Mouse (Mus musculus): ENCODE measurements around the gene Gm10842. TPM values are rescaled to one million over a fixed set of nuclear protein-coding genes. Genes with fewer than 3 reads are reported as not detected.

Gene Gm10842
- polyA plus RNA-seq, 1 experiment from 2014 or later: not detected

DNA sequence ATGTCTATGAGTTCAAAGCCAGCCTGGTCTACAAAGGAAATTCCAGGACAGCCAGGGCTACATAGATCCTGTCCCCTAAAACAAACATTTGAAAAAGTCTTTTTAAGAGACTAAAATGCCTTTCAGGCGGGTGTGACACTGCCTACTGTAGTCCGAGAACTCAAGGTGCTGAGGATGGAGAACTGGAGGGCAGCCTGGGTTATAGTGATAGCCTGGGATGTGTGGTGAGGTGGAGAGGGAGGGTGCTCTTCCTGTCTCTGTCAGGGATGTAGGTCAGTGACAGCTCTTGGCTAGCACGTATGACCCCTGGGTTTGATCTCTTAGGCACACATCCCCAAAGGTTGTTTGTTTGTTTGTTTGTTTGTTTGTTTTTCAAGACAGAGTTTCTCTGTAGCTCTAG is 2.6 kb upstream of the Gm10842 start:
- Histone ChIP-seq H3K27me3 (ENCODE audit: insufficient read depth, poor library complexity, severe bottlenecking) (no peaks in the 10 kb centered on the region), H3K4me1 (replicated peaks) (no peaks in the 10 kb centered on the region), H3K36me3 (peaks cover 26% of the 10 kb centered on the region), H3K9me3 (no peaks in the 10 kb centered on the region), H3K4me3 (no peak overlapping the region), H3K27ac (no peak overlapping the region)
- WGBS: 82% methylated on average over 3 of the region's 3 CpGs
- DNase-seq (ENCODE audit: low spot score): no peak

DNA sequence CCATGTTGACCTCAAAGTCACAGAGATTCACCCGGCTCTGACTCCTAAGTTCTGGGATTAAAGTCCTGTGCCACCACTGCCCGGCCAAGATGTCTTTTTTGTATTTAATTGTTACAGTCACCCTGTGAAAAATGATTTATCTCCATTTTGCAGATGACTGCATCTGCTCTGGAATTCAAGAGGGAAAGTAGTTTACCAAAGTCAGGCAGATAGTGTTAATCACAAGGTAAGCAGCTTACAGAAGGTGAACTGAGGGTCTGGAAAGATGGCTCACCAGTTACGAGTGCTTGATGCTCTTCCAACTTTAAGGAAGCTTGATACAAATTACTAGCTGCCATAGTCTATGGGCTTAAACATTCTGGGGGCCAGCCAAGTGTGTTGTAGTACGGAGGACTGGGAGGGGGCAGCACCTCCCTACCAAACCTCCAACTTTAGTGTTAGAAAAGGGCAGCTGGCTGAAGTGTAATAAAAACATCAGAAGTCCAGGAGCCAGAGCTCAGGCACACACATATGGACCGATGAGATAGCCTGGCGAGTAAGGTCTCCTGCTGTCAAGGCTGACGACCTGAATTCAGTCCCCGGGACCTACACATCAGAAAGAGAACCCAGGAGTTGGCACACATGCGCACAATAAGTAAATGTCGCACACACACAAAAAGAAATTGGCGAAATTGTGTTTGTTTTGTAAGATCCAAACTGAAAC is 2.0 kb upstream of the Gm10842 start:
- Histone ChIP-seq H3K4me3 (no peak overlapping the region), H3K27me3 (ENCODE audit: insufficient read depth, poor library complexity, severe bottlenecking) (no peaks in the 10 kb centered on the region), H3K9me3 (no peaks in the 10 kb centered on the region), H3K36me3 (peaks cover 21% of the 10 kb centered on the region), H3K4me1 (replicated peaks) (no peaks in the 10 kb centered on the region), H3K27ac (no peak overlapping the region)
- no peak for DNase-seq (ENCODE audit: low spot score)
- WGBS: 83% methylated on average over 11 of the region's 11 CpGs

DNA sequence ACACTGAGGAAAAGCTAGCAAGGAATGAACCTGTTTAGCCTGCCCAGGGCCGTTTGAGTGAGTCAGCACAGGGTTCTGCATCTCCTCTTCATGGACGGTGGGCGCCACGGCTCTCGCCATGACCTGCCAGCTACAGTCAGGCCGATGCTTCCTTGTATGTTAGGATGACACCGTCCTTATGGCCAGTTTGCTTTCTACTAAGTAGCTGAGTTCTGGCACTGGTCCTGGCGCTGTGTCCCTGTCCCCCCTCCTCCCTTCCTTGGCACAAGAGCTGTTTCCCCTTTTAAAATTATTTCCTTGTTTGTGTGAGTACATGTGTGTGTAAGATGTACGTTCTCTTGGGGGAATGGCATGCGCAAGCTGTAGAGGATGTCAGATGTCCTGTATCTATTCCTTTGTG is 1.5 kb upstream of the Gm10842 start:
- Histone ChIP-seq H3K4me1 (replicated peaks) (no peaks in the 10 kb centered on the region), H3K4me3 (no peak overlapping the region), H3K9me3 (no peaks in the 10 kb centered on the region), H3K36me3 (peaks cover 15% of the 10 kb centered on the region), H3K27me3 (ENCODE audit: insufficient read depth, poor library complexity, severe bottlenecking) (peaks cover 1% of the 10 kb centered on the region; the same call in 1 of the 2 replicates), H3K27ac (no peak overlapping the region)
- WGBS: 92% methylated on average over 10 of the region's 10 CpGs
- no peak for DNase-seq (ENCODE audit: low spot score)

DNA sequence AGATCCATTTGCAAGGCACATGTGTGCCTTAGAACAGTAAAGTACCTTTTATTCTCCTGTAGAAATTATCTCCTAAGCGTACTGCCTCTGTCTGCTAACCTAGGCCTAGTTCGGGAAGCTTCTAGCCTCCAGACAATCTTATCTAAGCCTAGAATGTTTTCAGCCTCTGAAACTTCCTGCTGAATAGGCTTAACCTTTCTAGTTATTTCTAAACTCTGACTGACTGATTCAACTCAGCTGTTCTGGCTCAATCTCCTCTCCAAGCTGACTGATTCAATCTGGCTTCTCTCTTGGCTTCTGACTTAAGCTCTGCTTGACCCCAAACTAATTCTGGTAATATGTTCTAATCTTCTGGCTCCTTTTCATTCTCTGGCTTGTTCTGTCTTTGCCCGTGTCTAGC is 2.7 kb downstream of the Gm10842 start:
- H3K9me3 ChIP-seq: no peaks in the 10 kb centered on the region
- H3K4me1 ChIP-seq (replicated peaks): peaks cover 28% of the 10 kb centered on the region
- H3K27me3 ChIP-seq (ENCODE audit: insufficient read depth, poor library complexity, severe bottlenecking): peaks cover 8% of the 10 kb centered on the region
- no peaks in the 10 kb centered on the region for H3K36me3 ChIP-seq
- 85% methylated on average over 3 of the region's 3 CpGs for whole genome bisulfite sequencing
- no peak overlapping the region for H3K4me3 ChIP-seq
- DNase-seq (ENCODE audit: low spot score): no peak
- H3K27ac ChIP-seq: no peak overlapping the region

DNA sequence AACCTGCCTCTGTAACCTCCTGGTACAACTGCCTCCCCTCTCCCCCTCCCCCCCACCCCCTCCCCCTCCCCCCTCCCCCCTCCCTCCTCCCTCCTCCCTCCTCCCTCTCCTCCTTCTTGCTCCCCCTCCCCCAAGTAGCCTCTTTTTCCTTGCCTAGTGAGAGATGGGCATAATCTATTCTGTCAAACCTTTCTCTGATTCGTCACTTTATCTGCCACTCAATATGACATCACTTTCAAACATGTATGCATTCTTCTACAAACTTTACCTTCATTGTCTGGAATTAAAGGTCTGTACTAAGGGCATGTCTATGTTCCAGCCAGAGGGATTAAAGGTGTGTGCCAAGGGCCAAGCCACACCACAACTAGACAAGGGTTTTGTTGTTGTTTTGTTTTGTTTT is 3.1 kb downstream of the Gm10842 start:
- Histone ChIP-seq H3K4me3 (no peak overlapping the region), H3K36me3 (no peaks in the 10 kb centered on the region), H3K9me3 (no peaks in the 10 kb centered on the region), H3K27me3 (ENCODE audit: insufficient read depth, poor library complexity, severe bottlenecking) (peaks cover 8% of the 10 kb centered on the region), H3K4me1 (replicated peaks) (peaks cover 28% of the 10 kb centered on the region), H3K27ac (no peak overlapping the region)
- DNase-seq (ENCODE audit: low spot score): no peak
- WGBS: 94% methylated on average over 1 of the region's 1 CpGs

DNA sequence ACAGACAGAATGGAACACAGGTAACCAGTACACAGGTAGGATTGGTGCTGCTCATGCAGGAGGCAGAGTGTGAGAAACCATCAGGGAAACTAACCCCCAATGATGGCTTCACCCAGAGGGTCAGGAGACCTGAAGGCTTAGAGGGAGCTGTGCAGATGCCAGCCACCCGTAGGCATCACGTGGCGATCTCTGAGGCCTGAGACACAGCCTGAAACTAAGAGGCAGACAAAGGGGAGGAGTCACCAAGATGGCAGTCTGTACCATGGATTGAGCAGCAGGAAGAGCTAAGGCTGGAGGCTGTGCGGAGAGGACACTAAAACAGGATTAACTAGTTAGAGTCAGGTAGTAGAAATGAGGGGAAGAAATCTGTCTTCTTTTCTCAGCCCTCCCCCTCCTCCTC is 4.0 kb downstream of the Gm10842 start:
- peaks cover 32% of the 10 kb centered on the region for H3K4me1 ChIP-seq (replicated peaks)
- peaks cover 8% of the 10 kb centered on the region for H3K27me3 ChIP-seq (ENCODE audit: insufficient read depth, poor library complexity, severe bottlenecking)
- H3K36me3 ChIP-seq: no peaks in the 10 kb centered on the region
- H3K4me3 ChIP-seq: no peak overlapping the region
- H3K9me3 ChIP-seq: no peaks in the 10 kb centered on the region
- WGBS: 65% methylated on average over 4 of the region's 4 CpGs
- no peak overlapping the region for H3K27ac ChIP-seq
- no peak for DNase-seq (ENCODE audit: low spot score)

DNA sequence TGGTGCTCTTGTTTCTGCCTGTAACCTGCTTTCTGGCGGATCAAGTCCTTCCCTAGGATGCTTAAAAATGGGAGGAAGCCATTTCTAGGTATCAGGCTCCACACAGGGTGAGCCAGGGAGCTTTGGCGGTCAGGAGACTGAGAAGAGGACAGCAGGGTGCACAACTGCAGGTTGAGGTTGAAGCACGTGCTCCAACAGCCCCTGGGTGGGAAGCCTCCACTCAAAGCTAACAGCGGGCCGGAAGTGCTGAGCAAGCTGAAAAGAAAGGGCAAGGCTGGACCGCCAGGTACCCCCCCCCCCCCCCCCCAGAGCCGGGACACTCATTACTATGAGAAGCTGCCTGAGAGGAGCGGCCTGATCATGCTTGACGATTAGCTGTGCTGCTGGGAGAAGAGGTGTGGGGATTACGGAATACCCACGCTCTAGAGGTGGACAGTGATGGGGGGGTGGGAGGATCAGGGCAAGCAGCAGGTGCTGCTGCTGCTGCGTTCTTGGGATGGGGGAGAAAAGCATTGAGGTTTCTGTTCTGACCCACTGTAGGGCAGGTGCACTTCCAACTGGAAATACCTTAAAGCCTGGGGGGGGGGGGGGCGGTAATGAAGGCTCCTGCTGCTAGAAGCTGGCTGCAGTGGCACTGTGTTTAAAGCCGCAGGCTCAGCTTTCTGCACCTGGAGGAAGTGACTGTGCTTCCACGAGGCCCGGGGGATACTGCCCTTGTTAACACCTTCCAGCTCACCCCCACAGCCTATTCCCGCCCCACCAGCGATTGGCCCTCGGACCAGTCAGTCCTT is 4.7 kb downstream of the Gm10842 start:
- H3K9me3 ChIP-seq: no peaks in the 10 kb centered on the region
- H3K27me3 ChIP-seq (ENCODE audit: insufficient read depth, poor library complexity, severe bottlenecking): peaks cover 8% of the 10 kb centered on the region
- H3K27ac ChIP-seq: no peak overlapping the region
- H3K4me1 ChIP-seq (replicated peaks): peaks cover 32% of the 10 kb centered on the region
- peak; percentile 9 for DNase-seq (ENCODE audit: low spot score)
- whole genome bisulfite sequencing: 29% methylated on average over 18 of the region's 19 CpGs
- 0 out of 2 replicates have a peak overlapping the region, but pooled peaks have one; percentile 27 for H3K4me3 ChIP-seq
- no peaks in the 10 kb centered on the region for H3K36me3 ChIP-seq

DNA sequence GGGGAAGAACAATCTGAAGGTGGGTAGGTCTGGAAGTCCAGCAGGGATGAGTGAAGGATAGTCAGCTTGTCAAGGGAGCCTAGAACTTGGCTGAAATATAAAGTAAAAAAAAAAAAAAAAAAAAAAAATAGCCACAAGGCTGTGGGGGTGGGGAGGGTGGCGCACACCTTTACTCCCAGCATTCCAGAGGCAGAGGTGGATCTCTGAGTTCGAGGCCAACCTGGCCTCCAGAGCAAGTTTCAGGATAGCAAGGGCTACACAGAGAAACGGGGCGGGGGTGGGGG is 5.3 kb downstream of the Gm10842 start:
- 57% methylated on average over 1 of the region's 4 CpGs for WGBS
- Histone ChIP-seq H3K27ac (no peak overlapping the region), H3K36me3 (no peaks in the 10 kb centered on the region), H3K27me3 (ENCODE audit: insufficient read depth, poor library complexity, severe bottlenecking) (peaks cover 10% of the 10 kb centered on the region), H3K4me1 (replicated peaks) (peaks cover 32% of the 10 kb centered on the region), H3K4me3 (no peak overlapping the region), H3K9me3 (no peaks in the 10 kb centered on the region)
- DNase-seq (ENCODE audit: low spot score): no peak

DNA sequence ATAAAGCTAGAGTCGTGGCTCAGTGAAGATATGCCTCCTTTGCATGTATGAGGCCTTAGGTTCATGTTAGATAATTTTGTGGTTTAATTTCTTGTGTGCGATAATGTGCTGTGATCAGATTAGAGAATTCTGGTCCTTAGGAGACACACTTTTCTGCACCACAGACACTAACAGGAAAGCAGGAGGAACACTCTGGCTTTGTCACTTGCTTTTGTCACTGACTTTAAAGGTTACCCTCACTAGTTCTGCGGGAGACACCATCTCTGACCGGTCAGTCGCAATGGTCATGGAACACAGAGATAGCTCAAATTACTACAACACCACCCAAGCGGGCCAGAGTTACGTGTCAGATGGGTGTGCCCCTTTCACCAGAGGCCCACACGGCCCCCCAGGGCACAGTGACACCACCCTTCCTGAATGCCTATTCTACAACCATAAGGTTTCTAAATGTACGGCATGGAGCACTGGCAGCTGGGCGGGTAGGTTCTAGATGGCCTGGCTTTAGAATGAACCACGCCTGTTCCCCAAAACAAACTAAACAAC is 5.7 kb downstream of the Gm10842 start:
- DNase-seq (ENCODE audit: low spot score): no peak
- H3K4me1 ChIP-seq (replicated peaks): peaks cover 32% of the 10 kb centered on the region
- no peak overlapping the region for H3K27ac ChIP-seq
- H3K36me3 ChIP-seq: no peaks in the 10 kb centered on the region
- H3K27me3 ChIP-seq (ENCODE audit: insufficient read depth, poor library complexity, severe bottlenecking): peaks cover 14% of the 10 kb centered on the region
- 72% methylated on average over 11 of the region's 11 CpGs for WGBS
- H3K4me3 ChIP-seq: no peak overlapping the region
- H3K9me3 ChIP-seq: no peaks in the 10 kb centered on the region

DNA sequence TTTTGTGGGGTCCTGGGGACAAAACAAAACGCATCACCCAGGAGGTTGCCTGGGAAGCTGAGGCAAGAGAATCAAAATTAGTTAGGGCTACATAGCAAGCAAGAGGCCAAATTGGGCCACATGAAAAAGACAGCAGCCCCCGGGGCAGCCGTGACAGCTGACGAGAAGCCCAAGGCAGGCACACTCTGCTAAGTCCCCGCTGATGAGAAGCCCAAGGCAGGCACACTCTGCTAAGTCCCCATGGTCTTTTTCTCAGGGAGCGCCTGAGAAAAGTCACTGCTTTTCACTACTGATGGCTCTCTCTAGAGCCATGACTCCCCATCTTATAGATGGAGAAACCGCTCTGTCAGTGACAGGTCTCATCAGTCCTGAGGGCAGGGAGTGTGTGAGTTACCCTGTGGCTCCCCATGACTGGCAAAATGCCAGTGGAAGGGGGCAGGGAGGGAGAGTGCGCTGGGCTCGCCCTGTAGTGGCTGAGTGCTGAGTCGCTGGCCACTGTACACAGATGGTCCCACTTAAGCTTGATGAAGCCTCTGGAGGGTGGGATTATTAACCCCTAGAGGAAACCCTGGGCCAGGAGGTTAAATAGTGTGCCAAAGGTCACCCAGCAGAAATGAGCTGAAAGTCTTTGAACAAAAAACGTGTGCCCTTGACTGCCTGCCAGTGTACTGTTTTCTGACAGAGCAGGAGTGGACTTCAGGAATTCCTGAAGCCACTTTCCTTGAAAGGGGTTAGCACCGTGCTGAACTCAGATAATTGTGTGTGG is 6.6 kb downstream of the Gm10842 start:
- Histone ChIP-seq H3K9me3 (no peaks in the 10 kb centered on the region), H3K4me1 (replicated peaks) (peaks cover 32% of the 10 kb centered on the region), H3K36me3 (no peaks in the 10 kb centered on the region), H3K4me3 (no peak overlapping the region), H3K27me3 (ENCODE audit: insufficient read depth, poor library complexity, severe bottlenecking) (peaks cover 14% of the 10 kb centered on the region), H3K27ac (peak overlapping the region; percentile 26; the same call in 1 of the 2 replicates)
- WGBS: 31% methylated on average over 12 of the region's 12 CpGs
- DNase-seq (ENCODE audit: low spot score): peak; percentile 64

DNA sequence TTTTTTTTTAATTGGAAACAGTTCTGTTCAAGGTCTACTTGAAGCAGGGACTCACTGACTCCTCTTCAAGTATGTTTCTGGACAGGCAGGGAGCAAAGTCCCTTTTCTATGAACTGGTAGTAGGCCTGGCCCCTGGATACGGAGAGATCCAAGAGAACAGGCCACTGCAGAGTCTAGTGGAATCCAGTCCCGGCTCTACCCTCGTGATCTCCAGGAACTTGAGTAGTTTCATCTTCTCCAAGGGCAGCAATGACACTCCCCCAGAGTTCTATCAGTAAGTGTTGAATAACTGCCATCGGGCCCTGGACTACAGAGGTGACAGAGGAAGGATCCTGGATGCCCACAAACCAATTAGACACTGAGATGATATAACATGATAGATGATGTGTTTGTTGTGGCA is 9.2 kb downstream of the Gm10842 start:
- Histone ChIP-seq H3K4me1 (replicated peaks) (peaks cover 32% of the 10 kb centered on the region), H3K27me3 (ENCODE audit: insufficient read depth, poor library complexity, severe bottlenecking) (peaks cover 6% of the 10 kb centered on the region; the same call in 1 of the 2 replicates), H3K9me3 (no peaks in the 10 kb centered on the region), H3K27ac (no peak overlapping the region), H3K4me3 (no peak overlapping the region), H3K36me3 (no peaks in the 10 kb centered on the region)
- no peak for DNase-seq (ENCODE audit: low spot score)
- WGBS: 74% methylated on average over 4 of the region's 4 CpGs

DNA sequence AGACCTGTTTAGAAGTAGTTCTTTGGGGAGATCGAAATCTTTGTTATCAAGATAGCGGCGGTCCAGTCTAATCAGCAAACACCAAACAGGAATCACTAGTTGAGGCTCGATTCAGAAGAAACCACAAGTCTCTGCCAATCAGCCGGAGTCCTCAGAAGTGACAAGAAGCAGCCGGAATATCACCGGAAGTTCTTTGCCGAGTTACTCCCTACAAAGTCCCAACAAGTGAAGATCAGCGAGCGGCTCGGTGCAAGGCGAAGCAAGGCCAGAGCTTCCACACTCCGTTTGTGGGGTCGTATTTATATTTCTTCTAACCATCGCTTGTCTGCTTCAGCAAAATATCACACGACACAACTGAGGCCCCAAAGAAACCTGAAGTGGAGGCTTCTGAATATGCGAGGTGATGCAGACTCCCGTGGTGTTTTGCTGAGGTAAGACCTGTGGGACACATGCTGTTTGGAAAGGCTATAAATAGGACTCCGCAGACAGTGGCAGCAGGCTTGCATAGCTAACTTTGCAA is 10.1 kb downstream of the Gm10842 start:
- H3K27me3 ChIP-seq (ENCODE audit: insufficient read depth, poor library complexity, severe bottlenecking): peaks cover 6% of the 10 kb centered on the region; the same call in 1 of the 2 replicates
- 0 out of 2 replicates have a peak, but pooled peaks cover 2% of the 10 kb centered on the region for H3K9me3 ChIP-seq
- peaks cover 23% of the 10 kb centered on the region for H3K4me1 ChIP-seq (replicated peaks)
- H3K36me3 ChIP-seq: no peaks in the 10 kb centered on the region
- 87% methylated on average over 19 of the region's 19 CpGs for WGBS
- no peak overlapping the region for H3K4me3 ChIP-seq
- no peak for DNase-seq (ENCODE audit: low spot score)
- no peak overlapping the region for H3K27ac ChIP-seq
